Mouse (Mus musculus) liver, adult 2 months (tissue): ENCODE measurements around the gene Plekha6.

Experiments used
- CTCF ChIP-seq: fragments of 200-500 bp; IDR thresholded peaks from 2 replicates; pipeline ENCODE4 v1.5.1; 2011; ENCODE audit warnings: low read depth, low read length, control low read depth
- POLR2A ChIP-seq: fragments of 200-500 bp; IDR thresholded peaks from 2 replicates; pipeline ENCODE4 v1.6.1; 2011; ENCODE audit warnings: low read length, control low read depth; ENCODE audit not compliant: insufficient read depth; ENCODE audit errors: extremely low read depth

DNA sequence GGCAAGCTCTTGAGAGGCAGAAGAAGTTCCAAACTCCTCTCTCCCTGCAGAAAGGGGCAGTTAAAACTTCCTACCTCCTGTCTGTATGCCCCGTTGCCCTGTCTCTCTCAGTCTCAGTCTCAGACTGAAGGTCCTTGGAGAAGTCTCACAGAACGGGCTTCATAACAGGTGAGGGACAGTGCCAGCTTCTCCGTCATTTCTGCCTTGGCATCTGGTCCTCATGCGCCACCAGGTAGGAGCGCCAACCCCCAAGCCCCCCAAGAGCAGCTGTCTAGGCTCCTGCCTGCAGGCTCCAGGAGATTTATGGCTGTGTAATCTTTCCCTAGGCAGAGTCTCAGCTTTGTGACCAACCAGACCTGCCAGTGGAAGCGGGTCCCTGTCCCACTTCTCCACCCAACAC is 86.8 kb downstream of the Plekha6 start:
- TF ChIP-seq CTCF (no peak), POLR2A (no peak)
